Mouse (Mus musculus) liver, adult 2 months (tissue): ENCODE data around the gene Cfap299.

ENCODE experiments used
- CTCF ChIP-seq: fragments of 200-500 bp; IDR thresholded peaks from 2 replicates; pipeline ENCODE4 v1.5.1; 2011; ENCODE audit warnings: low read depth, low read length, control low read depth
- POLR2A ChIP-seq: fragments of 200-500 bp; IDR thresholded peaks from 2 replicates; pipeline ENCODE4 v1.6.1; 2011; ENCODE audit warnings: low read length, control low read depth; ENCODE audit not compliant: insufficient read depth; ENCODE audit errors: extremely low read depth

DNA sequence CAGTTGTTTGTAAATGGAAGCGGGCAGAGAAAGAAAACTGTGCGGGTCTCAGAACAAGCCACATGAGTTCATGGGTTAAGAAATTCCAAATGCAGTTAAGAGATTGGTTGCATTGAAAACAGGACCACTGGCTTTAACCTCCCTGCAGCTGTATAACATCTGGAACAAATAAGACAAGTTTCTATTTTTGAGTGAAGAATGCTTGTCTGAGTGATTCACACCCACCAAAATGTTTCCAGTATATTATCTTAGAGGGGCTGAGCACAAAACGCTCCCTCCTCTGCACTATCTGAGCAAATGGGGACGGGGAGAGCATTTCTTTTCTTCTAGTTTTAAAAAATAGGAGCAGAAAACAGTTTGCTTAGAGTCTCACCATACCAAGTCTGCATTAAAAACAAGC is 458.6 kb downstream of the Cfap299 start:
- TF ChIP-seq CTCF = no peak
- no peak for TF ChIP-seq POLR2A
